Mouse (Mus musculus): ENCODE results near the gene Asap3.

Gene Asap3

DNA sequence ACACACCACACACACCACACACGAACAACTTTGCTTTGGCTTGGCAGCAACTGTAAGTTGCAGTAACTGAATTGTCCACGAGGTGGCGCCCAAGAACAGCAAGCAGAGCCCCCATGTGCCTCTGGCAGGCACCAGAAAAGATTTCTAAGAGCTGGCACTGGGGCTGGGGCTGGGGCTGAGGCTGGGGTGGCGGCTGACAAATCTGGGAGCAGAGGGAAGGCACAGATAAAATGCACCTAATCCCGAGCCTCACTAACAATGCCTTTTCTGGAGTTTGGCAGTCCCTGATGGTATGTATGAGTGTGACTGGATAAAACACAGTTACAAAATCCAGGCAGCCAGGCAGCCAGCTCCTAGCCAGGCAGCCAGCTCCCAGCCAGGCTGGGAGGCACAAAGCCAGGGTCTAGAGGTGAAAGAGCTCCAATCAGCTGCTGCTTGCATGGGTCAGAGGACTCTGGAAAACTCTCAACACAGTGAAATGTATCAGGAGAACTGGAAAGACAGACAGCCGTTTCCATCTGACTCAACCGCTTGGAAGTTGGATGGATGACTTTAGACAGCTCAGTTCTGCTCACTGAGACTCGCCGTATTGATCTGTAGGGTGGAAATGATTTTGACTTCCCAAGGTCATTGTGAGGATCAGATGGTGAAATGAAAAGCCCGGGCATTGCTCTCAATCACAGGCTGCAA is 54.5 kb downstream of the Asap3 start:
- DNase-seq, result peak; percentile 92 to 93

DNA sequence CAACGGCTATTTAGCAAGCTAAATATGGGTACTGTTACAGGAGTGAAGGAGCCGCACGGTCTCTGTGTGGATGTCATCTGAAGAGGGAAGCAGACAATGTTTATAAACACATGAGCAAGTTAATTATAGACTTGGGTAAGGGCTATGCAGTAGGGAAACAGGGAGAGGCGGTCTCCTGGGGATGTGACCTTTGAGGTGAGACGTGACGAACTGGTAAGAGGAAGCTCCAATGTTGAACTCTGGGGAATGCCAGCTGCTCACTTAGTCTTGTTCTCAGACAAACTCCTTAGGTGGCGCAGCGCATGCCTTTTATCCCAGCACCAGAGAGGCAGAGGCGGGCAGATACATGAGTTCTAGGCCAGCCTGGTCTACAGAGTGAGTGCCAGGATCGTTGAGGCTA is 55.7 kb downstream of the Asap3 start:
- peak in 1 of 2 experiments; percentile 38 for DNase-seq

DNA sequence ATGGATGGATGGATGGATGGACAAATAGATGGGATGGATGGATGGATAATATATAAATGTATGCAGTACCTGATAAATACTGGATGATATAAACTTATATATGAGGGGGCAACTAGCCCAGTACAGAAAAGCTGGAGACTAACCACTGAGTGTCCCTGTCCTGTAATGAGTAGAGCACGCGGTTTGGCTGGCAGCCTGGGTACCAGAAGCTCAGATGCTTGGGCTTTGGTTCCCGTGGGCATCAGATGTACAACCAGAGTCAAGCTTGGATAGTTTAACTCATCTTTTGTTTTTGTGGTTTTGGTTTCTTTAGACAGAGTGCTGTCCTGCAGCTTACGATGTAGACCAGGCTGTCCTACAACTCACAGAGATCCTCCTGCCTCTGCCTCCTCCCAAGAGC is 57.4 kb downstream of the Asap3 start:
- no peak for DNase-seq

DNA sequence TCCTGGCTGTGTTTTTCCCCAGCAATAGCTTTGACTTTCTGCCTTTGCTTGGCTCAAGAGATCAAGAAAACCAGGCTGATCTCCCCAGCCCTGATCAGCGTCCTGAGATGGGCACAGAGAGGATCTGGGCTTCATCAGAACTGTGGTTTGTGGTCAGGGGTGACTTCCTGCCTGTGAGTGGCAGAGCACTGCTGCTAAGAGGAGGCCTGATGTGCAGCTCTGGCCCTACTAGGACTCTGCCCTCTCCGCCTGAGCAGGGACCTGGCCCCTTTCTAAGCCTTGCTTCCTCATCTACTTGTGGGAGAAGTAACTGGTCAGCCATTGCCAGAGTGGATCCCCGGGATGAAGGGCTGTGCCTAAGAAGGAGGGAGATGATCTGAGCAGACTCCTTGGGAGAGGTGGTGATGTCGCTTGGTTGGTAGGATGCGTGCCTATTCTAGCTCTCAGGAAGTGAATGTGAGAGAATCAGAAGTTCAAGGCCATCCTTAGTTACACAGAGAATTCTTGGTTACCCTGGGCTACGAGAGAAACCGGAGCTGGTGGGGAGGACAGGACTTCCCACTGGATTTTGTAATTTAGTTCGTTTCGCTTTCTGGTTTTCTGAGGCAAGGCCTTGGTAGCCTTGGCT is 60.7 kb downstream of the Asap3 start:
- no peak for DNase-seq

DNA sequence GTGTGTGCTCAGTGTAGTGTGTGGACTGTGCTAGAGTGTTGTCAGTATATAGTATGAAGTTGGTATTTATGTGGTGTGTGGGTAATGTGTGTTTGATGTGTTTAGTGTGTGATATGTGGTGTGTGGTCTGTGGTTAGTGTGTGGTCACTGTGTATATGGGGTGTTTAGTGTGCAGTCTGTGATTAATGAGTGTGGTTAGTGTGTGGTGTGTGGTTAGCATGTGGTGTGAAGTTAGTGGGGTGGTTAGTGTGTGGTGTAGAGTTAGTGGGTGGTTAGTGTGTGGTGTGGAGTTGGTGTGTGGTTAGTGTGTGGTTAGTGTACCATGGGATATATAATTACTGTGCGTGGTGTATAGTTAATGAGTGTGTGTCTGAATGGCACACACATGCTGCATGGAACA is 62.7 kb downstream of the Asap3 start:
- DNase-seq, result no peak

DNA sequence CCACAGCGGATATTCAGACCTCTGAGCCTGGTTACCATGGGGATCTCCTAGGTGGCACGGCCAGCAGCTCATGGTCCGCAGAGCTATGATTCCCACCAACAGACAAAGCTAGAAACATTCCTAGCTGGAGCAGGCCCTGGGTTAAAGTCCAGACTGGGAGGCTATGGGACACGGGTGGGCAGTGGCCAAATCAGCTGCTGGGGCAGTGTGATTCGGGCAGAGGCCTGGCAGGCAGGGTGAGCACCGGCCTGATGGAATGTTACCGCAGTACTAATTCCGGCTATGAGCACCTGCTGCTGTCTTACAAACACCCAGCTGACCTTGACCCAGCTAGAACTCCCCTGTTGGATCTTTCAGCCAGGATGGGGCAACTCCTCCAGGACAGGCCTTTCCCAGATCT is 64.5 kb downstream of the Asap3 start:
- DNase-seq, result peak in 1 of 2 experiments; percentile 41

DNA sequence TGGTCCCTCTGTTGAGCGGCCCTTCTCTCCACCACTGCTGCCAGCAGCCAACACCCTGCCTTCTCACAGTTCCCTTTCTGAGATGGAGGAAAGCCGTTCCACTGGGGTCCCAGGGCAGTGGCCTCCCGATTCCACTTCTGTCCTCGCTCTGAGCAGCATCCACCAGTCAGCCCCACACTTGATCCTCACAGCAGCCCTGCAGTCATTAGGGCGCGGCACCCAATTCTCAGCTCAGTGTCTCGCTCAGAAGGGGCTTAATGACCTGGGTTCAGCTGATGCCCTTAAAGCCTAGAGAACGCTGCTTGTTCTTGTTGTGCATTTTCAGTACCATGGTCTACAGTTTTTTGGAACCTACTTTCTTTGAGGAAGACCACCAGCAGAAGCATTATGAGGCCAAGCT is 74.9 kb downstream of the Asap3 start:
- DNase-seq, result no peak

DNA sequence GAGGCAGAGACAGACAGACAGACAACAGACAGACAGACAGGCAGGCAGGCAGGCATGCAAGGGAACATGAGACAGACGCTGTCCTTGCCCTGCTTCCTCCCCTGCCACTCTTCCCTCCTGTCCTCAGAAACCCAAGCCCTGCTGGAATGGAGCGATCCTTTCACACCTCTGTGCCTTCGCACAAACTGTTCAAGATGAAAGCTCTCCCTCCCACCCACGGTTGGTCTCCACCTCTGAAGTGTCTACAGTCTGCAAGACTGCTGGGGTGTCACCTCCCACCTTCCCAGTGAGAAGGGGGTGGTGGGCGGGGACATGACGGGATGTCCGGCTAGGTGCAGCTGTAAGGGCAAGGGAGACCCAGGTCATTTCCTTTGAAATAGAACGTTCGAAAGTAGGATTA is 75.4 kb downstream of the Asap3 start:
- DNase-seq, result peak; percentile 25 to 31

DNA sequence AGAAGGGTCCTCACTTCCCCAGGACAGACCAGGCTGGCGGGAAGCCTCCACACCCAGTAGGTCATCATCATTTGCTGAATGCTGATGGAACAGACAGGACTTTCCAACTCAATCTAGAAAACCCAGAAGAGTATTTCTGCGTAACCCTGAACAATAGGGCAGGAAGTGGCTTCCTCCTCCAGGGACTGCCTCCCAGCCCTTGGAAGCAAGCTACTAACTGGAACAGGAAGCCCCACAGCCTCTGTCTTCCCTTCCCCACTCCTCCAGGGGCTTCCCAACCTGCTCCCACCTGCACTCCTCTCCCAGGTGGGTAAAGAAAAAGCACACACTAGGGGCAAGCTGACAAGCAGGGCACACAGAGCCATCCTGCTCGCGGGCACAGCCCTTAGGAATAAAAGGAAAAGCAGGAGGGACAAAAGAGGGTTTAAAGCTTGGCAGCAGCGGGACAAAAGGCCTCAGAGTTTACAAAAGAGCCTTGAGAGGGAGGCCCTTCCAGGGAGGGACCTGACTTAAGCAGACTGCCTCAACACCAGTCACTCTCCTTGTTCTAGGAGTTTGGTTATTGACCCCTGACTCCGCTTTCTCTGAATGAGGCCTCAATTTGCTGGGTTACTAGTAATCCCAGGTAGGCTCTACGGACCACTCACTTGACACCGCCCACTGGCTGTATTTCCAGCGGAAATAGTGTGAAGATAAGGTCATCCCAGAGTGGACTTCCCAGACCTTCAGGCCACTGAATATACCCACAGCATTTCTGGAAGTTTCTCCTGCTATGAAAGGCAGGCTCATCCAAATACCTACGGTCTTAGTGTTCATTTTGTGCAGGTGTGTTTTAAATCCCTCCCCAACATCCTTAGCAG is 76.7 kb downstream of the Asap3 start:
- DNase-seq, result peak; percentile 25 to 43

DNA sequence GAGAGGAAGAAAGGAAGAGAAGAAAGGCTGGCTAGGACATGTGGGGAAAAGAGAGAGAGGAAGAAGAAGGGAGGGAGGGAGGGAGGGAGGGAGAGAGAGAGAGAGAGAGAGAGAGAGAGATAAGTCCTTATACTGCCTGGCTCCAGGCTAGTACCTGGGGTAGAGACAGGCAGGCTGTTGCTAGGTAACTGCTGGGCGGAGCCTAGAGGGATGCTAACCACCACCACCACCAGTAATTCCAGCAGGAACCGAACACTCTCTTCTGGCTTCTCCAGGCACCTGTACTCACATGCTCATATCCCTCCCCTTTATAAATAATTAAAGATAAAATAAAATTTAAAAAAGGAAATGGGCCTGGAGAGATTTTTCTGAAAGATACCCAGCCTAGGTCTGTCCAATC is 77.6 kb downstream of the Asap3 start:
- no peak for DNase-seq

DNA sequence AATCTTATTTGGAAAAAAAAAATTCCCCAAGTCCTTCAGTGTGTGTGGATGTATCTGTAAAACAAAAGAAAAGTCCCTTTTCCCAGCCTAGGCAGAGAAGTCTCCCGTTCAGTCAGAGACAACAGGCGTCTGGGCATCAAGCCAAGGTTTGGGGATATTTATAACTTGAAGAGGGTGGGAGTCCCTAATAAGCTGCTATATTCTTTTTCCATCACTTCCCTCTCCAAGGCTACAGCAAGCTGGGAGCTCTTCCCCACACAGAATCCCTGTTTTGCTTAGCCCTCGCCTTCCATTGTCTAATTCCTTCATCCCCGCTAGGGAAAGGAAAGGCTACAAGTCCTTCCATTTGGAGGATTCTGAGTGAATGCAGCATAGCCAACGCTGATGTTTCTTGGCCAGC is 78.3 kb downstream of the Asap3 start, which contains the start of gene Zfp46:
Gene Zfp46 (plus strand): TSS at position 229 of the 400 bp plus-strand sequence.
- DNase-seq, result peak; percentile 83 to 88

DNA sequence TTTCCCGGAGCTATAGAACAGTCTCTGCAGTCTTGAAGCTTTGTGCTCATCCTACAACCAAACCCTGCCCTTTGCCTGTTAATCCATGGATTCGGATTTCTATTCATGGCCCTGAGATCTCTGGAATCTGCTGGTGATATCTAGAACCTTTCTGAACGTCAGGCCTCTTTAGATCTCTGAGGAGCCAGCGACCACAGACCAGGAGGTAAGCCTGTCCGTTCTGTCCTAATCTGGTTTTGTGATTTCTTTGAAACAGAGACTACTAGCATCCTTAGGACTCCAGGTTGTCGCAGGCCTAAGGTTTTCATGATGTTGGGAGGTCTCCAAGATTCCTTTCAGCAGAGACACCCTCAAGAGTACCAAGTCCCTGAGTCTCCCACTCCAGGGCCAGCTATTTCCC is 78.7 kb downstream of the Asap3 start:
- DNase-seq, result peak in 1 of 2 experiments; percentile 45

DNA sequence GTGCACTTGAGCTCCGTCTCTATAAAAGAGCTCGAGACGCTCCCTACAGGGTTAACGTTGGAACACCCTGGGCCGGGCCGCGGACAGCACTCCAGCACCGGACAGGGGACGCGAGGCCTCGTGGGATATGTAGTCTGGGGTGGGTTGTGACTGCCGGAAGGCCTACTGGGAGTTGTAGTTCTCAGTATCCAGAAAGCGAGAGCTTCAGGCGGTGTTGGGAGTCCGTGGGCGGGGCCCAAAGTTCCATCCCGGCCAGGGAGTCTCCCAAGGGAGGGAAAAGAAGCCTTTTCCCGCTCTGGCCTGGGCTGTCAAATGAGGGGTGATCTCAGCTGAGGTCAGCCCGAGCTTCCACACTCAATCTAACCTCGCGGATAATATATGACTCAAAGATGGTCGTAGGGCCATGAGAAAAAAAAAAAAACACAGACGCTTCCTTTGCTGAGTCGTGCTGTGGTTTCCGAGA is 79.2 kb downstream of the Asap3 start:
- DNase-seq, result peak; percentile 94 to 97

DNA sequence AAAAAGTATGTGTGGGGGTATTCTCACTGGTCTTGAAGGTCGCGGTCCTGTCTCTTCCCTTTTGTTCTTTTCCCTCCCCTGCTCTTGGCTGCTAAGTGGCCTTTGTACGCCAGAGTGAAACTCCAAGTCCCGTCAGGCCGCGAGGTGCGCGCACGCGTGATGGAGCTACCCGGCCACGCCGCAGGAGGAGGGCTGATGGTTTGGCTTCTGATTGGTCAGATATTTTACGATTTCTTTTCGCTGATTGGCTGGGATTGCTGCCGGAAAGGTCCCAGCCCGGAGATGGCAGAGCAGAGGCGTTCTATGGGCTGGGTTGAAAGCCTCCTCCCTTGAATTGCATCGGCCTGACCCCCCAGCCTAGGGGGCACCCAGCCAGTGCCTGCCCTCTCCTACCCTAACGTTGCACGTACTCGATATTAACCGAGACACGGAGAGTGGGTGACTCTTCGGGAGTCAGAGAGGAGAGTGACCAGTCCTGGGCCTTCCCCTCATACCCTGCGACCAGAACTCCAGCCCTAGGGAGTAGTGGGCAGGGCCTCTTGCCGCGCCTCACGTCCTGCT is 79.7 kb downstream of the Asap3 start:
- DNase-seq, result peak; percentile 96 to 98

DNA sequence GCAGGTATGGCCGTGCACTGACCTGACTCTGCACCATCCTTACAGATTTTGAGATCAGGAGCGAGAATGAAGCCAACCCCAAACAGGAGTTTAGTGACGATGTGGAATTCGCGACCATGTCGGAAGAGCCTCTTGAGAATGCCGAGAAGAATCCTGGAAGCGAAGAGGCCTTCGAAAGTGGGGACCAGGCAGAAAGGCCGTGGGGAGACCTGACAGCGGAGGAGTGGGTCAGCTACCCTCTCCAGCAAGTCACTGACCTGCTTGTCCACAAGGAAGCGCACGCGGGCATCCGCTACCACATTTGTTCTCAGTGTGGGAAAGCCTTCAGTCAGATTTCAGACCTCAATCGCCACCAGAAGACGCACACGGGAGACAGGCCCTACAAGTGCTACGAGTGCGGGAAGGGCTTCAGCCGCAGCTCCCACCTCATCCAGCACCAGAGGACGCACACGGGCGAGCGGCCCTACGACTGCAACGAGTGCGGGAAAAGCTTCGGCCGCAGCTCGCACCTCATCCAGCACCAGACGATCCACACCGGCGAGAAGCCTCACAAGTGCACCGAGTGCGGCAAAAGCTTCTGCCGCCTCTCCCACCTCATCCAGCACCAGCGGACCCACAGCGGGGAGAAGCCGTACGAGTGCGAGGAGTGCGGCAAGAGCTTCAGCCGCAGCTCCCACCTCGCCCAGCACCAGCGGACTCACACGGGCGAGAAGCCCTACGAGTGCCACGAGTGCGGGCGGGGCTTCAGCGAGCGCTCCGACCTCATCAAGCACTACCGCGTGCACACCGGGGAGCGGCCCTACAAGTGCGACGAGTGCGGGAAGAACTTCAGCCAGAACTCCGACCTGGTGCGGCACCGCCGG is 84.0 kb downstream of the Asap3 start:
- DNase-seq, result no peak

DNA sequence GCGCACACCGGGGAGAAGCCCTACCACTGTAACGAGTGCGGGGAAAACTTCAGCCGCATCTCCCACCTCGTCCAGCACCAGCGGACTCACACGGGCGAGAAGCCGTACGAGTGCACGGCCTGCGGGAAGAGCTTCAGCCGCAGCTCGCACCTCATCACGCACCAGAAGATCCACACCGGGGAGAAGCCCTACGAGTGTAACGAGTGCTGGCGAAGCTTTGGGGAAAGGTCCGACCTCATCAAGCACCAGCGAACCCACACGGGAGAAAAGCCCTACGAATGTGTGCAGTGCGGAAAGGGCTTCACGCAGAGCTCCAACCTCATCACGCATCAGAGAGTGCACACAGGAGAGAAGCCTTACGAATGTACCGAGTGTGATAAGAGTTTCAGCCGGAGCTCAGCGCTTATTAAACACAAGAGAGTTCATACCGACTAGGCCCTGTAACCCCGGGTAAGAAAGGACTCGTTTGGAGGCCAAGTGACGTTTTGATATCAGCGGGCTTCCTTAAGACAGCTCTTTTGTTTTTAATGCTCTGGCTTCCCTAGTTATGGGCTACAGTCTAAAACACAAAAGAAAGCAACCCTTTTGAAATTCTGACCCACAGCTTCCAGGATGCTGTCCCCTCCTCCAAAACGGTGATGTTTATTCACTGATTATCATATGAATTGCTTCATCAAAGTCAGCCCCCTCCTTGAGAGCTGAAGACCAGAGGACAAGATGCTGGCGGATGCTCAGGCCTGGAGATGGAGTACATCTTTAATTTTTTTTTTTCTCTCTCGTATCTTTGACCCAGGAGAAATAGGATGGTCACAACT is 84.8 kb downstream of the Asap3 start:
- no peak for DNase-seq

DNA sequence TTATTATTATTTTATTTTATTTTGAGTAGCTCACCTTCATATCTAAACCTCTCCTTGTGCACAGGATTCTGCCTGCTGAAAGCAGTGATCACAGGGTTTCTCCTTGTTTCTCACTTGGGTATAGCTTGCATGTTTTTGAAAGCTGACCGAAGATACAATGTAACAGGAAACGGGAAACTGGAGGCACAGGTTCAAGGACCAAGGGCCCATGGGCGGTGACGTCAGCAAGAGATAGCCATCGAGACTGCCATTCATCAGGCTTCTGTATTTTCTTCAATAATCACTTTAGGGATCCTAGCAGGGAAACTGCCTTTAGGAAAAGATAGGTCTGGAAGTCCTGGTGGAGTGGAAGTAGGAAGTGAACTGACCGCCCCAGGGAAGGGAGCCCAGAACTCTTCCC is 85.5 kb downstream of the Asap3 start:
- no peak for DNase-seq

All from kidney, postnatal 4 days (tissue).